Mouse (Mus musculus) adrenal gland (tissue): Measurements from ENCODE around the gene Nubpl.
"Not testable (repeated sequence)": the region's sequence is repeated elsewhere in the genome, so short reads cannot be mapped to it uniquely, and the experiment has no call there.

Source experiments
- intact Hi-C: fragments of 180-260 bp; cut with DNase I; formaldehyde crosslinking; loops from one replicate; pipeline ENCODE4 v1.15.1; 2025
- long read RNA-seq, 2 experiments: library from polyadenylated mRNA; unstranded; transcript quantifications; one replicate each; pipeline ENCODE4 v2.0.0; 2020; ENCODE audit warnings: borderline replicate concordance in 1 of 2; ENCODE audit not compliant: insufficient replicate concordance in 1 of 2

Nubpl gene
- long read RNA-seq, experiment 1, transcript Nubpl-201 (11 exons, 2,987 nt) = major isoform, 14 of 20 reads
- long read RNA-seq, experiment 1, partial matches to known transcripts = 2 of 20 reads
- long read RNA-seq, experiment 1, other reads (novel, unspliced or antisense) = 4 of 20 reads
- long read RNA-seq, experiment 2, transcript Nubpl-201 (11 exons, 2,987 nt) = major isoform, 18 of 22 reads
- long read RNA-seq, experiment 2, partial matches to known transcripts = 3 of 22 reads
- long read RNA-seq, experiment 2, other reads (novel, unspliced or antisense) = 1 of 22 reads

DNA sequence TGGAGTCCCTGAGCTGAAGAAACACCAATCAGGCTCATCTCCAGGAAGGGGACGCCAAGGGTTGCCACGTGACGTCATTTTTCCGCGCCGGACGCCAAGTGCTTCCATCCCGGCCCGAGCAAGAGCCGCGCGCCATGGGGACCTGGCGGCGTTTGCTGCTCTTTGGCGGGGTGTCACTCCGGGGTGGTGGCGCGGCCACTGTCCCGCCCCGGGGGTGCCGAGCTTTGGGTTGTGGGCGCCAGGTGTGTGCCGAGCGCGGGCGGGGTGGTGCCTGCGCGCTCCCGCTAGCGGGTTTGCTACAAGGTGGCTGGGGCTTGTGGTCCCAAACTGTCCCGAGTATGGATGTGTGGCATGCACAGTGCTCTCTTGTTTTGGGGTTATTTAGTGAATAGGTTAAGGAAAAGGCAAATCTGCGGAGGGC is at the start of gene Nubpl:
Gene Nubpl (plus strand): TSS at position 88 of the 421 bp plus-strand sequence.
- intact Hi-C loops = no loop called here

DNA sequence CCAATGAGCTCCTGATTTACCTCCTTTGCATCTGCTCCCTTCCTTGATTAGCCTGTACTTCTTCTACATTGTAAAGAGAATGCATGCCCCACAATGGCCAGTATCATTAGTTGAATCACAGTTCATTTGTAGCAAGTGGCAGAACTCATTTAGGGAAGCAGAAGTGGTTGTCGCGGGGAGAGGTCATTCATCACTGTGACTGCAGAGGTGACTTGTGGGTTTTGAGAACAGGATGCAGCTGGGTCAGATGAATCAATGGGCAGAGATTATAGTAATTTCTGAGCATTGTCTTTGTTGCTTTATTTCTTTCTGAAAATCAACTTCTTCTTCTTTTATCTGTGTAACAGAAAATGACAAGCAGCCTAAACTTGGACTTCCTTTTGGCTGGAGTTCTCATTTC is 48.2 kb upstream of the Nubpl start:
- intact Hi-C loops = loop anchor here (10.0 kb wide), 1 partner anchor 225 kb away; no protein-coding TSS in a partner anchor

DNA sequence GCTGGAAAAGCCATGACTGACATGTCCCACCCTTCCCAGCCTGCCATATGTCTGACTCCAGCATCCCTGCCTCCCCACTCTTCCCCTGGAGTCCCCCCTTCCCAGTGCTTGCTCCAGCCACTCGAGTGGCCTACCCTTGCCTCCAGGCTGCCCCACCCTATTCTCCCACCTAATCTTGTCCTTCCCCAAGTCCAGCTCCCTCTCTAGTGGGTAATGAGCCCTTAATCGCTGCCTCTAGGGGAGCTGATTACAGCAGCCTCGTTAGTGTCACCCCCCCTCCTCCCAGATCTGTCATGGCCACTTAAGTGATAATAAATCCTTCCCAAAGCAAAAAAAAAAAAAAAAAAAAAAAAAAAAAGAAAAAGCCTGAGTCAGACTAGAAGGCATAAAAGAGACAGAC is 18.2 kb upstream of the Nubpl start:
- intact Hi-C loops = not testable (repeated sequence)

DNA sequence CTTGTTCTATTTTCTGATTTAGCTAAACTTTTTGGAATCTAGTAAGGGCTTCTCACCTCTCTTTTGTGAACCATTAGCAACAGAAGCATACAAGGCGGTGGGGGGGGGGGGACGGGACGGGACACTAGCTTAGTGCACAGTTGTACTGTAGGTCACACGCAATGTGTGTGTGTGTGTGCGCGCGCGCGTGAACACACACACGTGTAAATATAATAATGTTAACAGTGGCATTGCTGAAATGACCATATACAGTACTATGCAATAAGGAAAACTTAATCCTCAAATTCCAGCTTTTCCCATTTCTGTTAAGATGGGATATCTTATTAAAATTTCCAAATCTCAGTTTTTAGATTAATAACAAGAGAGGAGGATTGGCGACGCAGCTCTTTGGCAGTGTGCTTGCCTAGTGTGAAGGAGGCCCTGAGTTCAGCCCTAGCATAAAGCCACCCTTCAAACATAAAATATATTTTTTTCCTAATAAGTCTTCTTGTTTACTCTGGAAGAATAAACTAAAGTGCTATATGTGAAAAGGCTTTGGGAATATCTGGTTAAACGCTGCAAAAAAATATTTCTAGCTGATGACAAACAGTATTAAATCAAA is 388 bp upstream of the Nubpl start:
- intact Hi-C loops = no loop called here

DNA sequence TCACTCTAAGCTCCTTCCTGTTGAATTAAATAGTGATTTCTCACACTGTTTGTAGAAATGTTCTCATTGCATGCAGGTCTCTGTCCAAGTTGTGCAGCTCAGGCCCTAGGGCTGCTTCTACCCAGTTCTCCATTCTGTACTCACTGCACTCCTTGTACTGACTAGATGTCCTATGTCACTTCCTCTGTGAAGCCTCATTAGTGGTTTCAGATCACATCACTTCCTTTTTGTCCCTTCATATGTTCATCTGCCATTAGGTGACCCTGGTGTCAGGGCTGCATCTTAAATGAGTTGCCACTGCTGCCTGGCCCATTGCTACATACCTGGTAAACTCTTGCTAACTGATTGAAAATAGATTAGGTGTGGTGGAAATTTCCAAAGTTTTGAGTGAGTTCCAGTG is 22.7 kb downstream of the Nubpl start:
- intact Hi-C loops = no loop called here

DNA sequence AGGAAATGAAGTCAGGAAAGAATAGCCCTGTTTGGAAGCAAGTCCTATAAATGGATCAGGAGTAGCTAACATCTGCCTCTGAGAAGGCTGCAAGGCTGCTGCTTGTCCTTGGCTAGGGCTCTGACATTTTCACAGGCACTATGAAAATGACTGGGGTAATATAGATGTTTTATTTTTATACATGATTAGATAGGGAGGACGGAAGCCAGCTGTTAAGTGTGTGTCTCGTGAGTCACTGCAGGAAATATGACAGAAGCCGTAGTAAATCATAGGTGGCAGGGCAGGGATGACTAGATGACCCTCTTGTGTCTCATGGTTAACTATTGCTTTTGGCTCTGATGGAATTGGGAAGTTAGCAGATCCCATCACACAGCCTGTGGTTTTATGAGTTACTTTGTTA is 28.9 kb downstream of the Nubpl start:
- intact Hi-C loops = no loop called here

DNA sequence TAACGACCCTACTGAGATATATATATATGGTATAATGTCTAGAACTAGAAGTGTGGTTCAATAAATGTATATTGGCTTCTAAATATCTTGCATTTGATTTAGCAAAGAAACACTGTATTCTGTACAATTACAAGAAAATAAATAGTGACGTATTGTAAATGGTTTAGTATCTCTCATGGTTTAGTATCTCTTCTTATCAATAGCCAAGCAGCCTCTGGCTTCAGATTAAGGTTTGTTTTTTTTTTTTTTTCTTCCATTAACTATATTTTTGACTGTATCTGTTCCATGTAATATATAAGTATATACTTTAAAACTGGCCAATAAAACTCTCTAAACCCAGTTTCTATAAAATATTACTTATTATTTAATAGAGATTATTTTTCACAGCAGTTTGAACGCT is 31.5 kb downstream of the Nubpl start:
- intact Hi-C loops = no loop called here

DNA sequence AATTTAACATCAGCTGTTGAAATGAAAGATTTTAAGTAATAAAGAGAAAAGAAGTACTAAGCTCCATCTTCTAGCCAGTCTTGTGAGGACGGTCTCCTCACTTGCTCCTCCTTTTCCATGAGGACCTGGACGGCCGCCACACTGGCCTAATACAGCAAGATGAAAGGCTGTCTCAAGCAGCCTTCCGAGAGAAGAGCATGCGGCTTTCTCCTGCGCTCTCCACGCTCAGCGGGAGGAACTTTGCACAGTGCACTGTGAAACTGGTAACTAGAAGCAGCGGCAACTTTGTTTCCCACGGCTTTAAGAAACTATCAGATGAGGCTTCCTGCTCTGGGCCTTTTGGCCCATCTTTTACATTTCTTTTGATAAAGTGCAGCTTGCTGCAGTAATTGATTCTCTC is 34.7 kb downstream of the Nubpl start:
- intact Hi-C loops = no loop called here

DNA sequence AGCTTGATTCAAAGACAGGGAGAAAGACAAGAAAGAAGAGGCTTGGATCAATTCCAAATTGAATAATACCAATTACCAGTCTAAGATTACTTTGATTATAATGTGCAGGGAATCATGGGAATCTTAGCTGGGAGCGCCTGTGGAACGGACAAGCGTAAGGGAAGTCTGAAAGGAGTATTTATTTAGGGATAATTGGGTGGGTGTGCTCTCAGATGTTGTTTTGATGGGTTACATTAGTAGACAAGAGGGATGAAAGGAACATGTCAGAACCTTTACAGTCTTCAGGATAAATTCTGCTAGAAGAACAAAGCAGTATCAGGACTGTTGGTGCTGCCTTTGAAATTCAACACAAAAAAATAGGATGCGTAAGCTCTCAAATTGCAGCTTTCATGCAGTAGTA is 40.8 kb downstream of the Nubpl start:
- intact Hi-C loops = no loop called here

DNA sequence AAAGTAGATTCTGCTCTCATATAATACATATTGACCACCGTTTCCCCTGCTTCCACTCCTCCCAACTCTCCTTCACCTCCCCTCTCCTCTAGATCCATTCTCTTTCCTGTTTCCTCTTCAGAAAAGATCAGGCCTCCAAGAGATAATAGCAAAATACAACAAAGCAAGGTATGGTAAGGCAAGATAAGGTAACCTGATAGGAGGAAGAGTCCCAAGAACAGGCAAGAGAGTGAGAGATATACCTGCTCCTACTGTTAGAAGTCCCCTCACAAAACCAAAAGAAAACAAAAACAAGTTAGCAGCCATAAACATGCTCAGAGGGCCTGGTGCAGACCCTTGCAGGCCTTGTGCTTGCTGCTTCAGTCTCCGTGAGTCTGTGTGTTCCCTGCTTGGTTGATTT is 49.1 kb downstream of the Nubpl start:
- intact Hi-C loops = no loop called here

DNA sequence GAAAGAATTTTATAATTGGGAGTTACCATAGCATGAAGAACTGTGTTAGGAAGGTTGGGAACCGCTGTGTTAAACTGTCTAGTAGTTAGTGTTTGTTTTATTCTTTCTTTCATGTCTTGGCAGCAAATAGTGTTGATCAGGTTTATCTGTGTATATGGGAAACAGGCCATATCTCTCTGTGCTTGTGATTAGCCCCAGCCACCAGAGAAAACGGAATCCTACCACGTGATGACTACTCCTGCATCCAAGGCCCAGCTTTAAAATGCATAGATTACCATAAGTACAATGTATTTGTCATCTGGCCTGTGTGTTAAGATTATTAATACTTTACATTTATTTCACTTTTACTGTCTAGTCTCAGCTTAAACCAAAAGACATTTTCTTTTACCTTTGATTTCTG is 51.9 kb downstream of the Nubpl start:
- intact Hi-C loops = no loop called here

DNA sequence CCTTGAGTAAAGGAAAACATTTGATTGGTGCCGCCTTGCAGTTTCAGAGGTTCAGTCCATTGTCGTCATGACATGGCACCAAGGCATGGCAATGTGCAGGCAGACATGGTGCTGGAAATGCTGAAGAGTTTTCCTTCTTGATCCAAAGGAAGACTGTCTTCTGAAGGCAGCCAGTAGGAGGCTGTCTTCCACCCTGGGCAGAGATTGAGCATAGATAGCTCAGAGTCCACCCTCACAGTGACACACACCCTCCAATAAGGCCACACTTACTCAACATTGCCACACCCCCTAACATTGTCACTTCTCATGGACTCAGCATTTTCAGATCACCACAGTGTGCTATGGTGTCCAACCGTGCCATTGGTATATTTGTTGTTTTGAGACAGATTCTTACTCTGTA is 54.5 kb downstream of the Nubpl start:
- intact Hi-C loops = no loop called here

DNA sequence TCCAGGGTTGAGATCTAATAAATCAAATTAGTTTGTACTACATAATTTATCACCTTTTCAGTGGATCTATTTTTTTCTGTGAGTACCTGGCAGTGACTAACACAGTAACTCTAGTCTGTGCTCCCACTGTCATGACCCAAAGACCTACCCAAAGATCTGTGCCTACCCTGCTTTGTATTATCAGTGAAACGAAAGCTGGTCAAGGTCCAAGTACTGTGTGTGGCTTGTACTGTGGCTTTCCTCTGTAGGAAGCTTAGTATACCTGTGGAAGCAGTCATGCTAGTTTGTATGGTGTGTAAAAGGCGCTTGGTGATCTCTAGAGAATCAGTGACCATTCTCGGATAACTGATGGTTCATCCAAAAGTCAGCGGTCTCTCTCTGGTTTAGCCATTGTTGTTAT is 57.4 kb downstream of the Nubpl start:
- intact Hi-C loops = no loop called here

DNA sequence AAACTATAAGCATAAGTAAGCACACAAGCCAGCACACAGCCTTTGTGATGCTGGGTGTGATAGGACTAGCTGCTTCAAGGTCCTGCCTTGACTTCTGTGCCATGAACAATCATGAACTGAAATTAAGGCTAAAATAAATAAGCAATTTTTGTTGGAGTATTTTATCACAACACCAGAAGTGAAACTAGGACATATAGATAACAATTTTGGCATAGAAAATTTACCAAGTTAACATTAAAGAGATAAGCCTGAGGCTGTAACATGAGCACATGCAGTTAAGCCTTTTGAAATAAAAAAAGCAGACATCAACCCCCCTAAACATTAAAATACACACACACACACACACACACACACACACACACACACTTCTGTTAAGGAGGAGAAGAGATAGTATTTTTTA is 66.9 kb downstream of the Nubpl start:
- intact Hi-C loops = no loop called here

DNA sequence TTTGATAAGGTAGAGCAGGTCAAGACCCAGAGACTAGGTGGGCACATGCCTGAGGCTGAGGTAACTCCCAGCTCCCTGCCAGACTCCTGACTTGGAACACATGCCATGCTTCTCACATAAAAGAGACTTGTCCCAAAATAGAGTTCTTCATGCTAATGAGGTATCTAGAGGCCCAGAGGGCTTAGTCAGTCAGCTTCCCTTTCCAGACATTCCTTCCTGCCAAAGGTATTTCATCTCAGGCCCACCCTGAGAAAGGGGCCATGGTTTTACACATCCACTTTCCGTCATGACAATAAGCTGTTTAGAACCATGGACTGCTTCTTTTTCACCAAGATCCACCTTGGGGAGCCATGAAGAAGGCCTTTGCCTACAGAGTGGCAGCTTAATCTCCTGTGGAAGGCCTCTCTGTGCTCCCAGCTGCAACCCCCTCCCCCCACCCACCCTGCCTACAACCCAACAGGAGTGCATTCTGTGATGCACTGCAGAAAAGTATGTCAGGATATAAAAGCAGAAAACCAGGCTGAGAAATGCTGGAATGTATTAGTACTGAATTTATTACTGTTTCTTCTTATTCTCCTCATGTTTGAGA is 88.8 kb downstream of the Nubpl start:
- intact Hi-C loops = no loop called here

DNA sequence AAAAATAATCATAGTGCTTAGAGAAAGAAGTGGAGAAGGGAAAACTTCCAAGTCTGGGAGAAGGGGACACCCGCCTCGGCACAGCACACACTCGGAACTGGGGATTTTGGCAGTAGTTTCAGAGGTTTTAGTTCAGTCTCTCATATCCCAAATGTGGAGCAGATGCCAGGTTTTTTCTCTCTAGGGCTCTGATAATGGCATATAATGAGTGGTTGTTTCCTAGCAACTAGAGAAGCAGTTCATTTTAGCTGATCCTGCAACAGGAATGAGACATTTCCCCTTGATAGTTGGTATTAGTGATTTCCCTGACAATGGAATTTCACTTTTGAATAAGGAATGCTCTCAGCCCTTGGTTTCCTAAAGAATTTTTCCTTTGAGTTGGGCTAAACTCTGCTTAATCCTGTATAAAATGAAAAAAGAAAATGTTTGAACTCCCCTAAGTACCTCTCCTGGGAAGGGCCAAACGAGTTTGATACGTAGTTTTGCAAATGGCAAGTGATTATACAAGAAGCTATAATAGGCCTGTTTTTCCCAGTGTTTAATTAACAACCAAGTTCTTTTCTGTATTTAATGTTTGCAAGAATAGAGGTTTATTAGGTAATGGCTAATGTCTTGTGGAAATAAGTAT is 89.5 kb downstream of the Nubpl start:
- intact Hi-C loops = no loop called here

DNA sequence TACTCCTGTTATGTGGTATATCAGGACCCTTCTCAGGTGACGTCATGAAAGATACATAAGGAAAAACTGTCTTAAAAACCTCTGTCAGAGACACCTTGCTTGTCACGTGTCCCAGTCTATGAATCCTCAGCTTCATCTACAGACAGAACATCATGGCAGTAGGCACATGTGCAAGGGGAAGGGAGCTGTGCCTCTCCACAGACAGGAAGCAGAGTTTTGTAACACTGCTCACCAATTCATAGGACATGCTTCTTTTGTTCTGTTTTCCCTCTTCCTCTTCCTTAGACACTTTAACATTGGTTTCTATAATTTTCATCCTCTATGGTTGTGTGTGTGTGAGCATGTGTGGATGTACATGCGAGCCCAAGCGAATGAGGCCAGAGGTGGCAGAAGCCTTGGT is 100.9 kb downstream of the Nubpl start:
- intact Hi-C loops = no loop called here

DNA sequence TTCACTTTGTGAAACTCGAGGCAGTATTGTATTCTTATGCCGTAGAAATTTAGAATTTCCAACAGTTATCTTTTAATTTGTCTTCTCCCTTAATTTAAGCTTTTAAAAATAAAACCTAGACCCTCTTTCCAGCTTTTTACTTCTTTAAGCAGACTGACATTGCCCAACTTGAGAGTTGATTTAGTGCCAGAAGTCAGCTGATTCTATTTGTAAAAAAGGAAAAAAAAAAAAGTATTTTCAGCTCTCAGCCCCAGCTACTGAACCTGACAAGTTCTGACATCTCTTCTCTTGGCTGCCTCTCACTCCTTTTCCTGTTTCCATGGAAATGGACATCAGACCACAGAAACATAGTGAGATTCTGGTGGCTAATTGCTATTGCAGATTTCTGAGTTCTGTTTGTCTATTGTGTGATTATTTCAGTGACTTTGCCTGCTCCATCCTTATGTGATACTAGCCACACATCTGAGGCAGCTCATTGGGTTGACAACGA is 111.6 kb downstream of the Nubpl start:
- intact Hi-C loops = no loop called here

DNA sequence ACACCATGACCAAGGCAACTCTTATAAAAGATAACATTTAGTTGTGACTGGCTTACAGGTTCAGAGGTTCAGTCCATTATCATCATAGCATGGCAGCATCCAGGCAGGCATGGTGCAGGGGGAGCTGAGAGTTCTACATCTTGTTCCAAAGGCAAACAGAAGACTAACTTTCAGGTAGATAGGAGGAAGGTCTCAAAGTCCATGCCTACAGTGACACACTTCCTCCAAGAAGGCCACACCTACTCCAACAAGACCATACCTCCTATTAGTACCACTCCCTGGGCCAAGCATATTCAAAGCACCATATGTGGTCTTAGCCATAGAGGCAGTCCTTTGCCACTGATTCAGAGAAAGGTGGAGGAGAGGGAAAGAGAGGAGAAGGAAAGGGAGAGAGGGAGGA is 113.6 kb downstream of the Nubpl start:
- intact Hi-C loops = no loop called here

DNA sequence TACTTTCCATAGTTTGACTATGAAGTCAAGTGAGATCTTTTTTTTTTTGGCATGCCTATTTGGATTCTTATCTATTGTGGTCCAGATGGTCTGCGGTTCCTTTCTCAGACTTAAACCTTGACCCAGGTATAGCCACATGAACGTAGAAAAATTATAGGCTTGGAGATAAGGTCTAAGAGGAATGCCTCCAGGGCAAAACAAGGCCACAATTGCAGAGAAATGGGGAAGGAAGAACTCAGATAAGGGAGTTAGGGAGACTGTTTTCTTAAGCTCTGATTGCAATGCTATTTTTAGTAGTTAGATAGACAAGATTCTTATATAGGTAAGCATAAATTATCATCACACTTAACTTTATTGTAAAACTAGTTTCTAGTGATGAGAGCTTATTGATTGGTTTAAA is 117.3 kb downstream of the Nubpl start:
- intact Hi-C loops = no loop called here

DNA sequence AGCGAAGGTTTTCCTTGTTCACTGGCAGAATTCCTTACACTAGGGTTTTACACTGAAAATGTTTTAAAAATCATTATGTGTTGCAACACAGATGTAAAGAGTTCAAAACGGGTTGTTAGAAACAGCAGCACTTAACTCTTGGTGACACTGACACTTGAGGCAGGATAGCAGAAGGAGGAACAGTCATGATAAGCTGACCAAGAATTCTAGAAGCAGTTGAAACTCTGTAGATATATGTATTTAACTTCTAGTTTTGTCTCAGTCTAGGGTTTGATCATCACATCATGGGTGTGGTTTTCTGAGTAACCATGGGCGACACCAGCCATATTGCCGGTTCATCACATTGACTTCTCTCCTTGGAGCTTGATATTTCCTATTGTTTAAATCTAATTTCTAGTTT is 127.4 kb downstream of the Nubpl start:
- intact Hi-C loops = no loop called here

DNA sequence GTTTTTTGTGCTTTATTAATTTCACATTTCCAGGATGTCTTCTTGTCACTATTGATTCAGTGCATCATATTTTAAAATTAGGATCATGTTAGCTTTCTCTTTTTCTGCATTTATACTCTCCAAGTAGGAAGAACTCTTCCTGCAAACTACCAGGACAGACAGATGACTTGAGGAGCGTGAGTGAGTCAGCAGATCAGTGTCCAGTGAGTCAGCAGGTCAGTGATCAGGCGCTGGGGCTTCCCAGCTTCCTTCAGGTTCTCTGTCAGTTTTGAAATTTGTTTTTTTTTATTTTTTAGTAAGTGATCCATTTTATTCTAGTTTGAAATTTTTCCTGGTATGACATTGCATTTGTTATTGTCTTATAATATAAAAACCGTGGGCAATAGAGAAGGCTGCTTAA is 131.2 kb downstream of the Nubpl start:
- intact Hi-C loops = no loop called here
